Mouse (Mus musculus): ENCODE data around the gene Adamts2.

DNA sequence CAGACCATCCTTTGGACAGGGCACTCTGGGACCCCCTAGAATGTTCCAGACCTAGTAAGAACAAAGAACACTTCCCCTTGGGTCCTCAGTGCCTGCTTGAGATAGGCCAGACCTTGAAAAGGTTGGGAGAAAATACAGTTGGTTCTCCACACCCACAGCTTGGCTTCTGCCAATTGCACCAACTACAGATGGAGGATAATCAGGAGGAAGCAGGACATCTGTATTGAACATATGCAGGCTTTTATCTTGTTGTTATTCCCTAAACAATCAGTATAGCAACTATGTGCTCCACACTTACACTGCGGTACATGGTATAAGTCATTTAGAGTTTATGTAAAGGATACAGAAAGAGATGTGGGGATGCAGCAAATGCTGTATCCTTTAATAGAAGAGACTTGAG is 169.1 kb downstream of the Adamts2 start:
- TF ChIP-seq CTCF (IDR thresholded peaks at IDR 0.05; ENCODE audit: low read depth) (no peak), EP300 (IDR thresholded peaks at IDR 0.05; ENCODE audit: low read depth) (no peak)

Data from liver, postnatal 0 days (tissue).